Mouse (Mus musculus): Measurements from ENCODE around the gene Grm4.

DNA sequence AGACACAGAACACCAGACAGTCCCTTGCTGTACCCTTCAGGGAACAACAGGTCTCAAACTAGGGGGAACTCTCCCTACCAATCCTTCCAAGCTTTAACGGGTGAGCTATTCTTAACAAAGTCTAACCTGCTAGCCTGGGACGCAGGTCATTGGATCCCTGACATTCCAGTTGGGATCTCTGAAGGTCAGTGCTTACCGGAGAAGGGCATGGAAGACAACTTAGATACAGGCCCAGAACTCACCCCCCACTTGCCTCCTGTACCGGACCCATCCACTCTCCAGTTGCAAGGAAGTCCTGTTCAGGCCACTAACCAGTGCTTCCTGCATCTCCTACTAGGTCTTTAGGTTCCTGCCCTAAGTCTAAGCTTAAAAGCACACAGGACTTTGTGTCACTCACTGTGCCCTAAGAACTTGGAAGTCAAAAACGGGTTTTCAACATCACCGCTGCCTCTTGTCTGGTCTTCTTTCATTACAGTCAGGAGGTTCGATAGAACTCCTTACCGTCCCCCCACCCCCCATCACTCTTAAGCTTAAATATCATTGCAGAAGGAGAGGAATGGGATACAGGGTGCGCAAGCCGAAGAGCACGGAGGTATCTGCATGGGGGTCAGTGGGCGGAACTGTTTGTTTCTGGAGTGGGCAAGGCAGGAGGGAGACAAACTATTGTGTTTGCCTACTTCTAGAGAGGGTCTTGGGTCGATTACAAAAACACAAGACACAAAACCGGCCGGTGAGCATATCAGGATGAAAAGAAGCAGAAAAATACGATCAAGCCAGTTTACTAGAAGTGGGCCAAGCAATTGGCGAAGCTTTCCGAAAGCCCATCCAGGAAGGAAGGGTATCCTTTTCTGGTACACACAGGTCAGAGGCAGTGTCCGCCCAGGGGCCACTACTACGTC, 33.1 kb upstream of the Grm4 start:
- no peak for TF ChIP-seq CTCF (IDR thresholded peaks at IDR 0.05; ENCODE audit: insufficient read depth, low read length)
- TF ChIP-seq POLR2A (IDR thresholded peaks at IDR 0.05; ENCODE audit: borderline replicate concordance, extremely low read depth, low read depth, low read length), result no peak

Data from lung, adult 2 months (tissue).